Mouse (Mus musculus) liver, postnatal 0 days (tissue): ENCODE results near the gene B3galnt1. TPM values are rescaled to one million over a fixed set of nuclear protein-coding genes. Genes with fewer than 3 reads are reported as not detected.
A peak's percentile ranks its signal among the peaks of the same experiment; 100 is the strongest.

Experiments used
- ATAC-seq: fragments of 200-750 bp; cut with Nextera tagmentation; 2 replicates; pipeline ENCODE4 v1.8.0; 2017; ENCODE audit warnings: mild to moderate bottlenecking, moderate library complexity
- DNase-seq: peaks from one replicate; pipeline ENCODE4 v3.0.0-alpha.2; 2016
- H3K27ac ChIP-seq: fragments of 300-500 bp; sonication (generic); 2 replicates; pipeline ENCODE4 v1.5.1; 2014; ENCODE audit warnings: antibody characterized with exemption, moderate library complexity, mild to moderate bottlenecking, low read depth
- H3K27me3 ChIP-seq: fragments of 300-500 bp; sonication (generic); 2 replicates; pipeline ENCODE4 v1.6.1; 2014; ENCODE audit warnings: low read length, control low read depth, mixed read lengths; ENCODE audit not compliant: insufficient read depth
- H3K36me3 ChIP-seq: fragments of 300-500 bp; sonication (generic); replicated peaks from 2 replicates; pipeline ENCODE4 v1.6.1; 2014; ENCODE audit warnings: mild to moderate bottlenecking, control low read depth, low read length, moderate library complexity, mixed read lengths; ENCODE audit not compliant: insufficient read depth
- H3K4me1 ChIP-seq: fragments of 300-500 bp; sonication (generic); 2 replicates; pipeline ENCODE4 v1.6.1; 2014; ENCODE audit warnings: antibody characterized with exemption, mild to moderate bottlenecking, control low read depth; ENCODE audit not compliant: insufficient read depth
- H3K4me2 ChIP-seq: fragments of 300-500 bp; sonication (generic); 2 replicates; pipeline ENCODE4 v1.6.1; 2014; ENCODE audit warnings: low read depth, mild to moderate bottlenecking, low read length, moderate library complexity, mixed read lengths
- H3K4me3 ChIP-seq: fragments of 300-500 bp; sonication (generic); 2 replicates; pipeline ENCODE4 v1.5.1; 2014; ENCODE audit warnings: low read depth, low read length
- H3K9ac ChIP-seq: fragments of 300-500 bp; sonication (generic); replicated peaks from 2 replicates; pipeline ENCODE4 v1.6.1; 2014; ENCODE audit warnings: mild to moderate bottlenecking, moderate library complexity
- H3K9me3 ChIP-seq: fragments of 300-500 bp; sonication (generic); 2 replicates; pipeline ENCODE4 v1.6.1; 2016; ENCODE audit warnings: mild to moderate bottlenecking, control low read depth, low read length, mixed read lengths
- CTCF ChIP-seq: sonication (generic); IDR thresholded peaks from 2 replicates; pipeline ENCODE4 v1.5.1; 2016; ENCODE audit warnings: antibody characterized with exemption, low read depth
- EP300 ChIP-seq: IDR thresholded peaks from 2 replicates; pipeline ENCODE4 v1.6.1; 2016; ENCODE audit warnings: antibody characterized with exemption, low read depth, mild to moderate bottlenecking
- WGBS: fragments of 180-500 bp; shearing (Covaris S2); extraction: QIAGEN DNeasy Blood & Tissue Kit; methylation state at CpG from one replicate; pipeline ENCODE4 v1.1.7; 2014; ENCODE audit not compliant: insufficient replicate concordance; 5-methylcytosine and 5-hydroxymethylcytosine counted together
- polyA plus RNA-seq: library from polyadenylated mRNA; unstranded; fragments of >200 nt; fragmentation: Nextera tagmentation; extraction: Ambion mirVana; gene quantifications from 2 replicates; pipeline ENCODE4 v1.2.1, GENCODE M21; 2015

The B3galnt1 gene
- polyA plus RNA-seq, 1 experiment from 2014 or later: 2.0 TPM

DNA sequence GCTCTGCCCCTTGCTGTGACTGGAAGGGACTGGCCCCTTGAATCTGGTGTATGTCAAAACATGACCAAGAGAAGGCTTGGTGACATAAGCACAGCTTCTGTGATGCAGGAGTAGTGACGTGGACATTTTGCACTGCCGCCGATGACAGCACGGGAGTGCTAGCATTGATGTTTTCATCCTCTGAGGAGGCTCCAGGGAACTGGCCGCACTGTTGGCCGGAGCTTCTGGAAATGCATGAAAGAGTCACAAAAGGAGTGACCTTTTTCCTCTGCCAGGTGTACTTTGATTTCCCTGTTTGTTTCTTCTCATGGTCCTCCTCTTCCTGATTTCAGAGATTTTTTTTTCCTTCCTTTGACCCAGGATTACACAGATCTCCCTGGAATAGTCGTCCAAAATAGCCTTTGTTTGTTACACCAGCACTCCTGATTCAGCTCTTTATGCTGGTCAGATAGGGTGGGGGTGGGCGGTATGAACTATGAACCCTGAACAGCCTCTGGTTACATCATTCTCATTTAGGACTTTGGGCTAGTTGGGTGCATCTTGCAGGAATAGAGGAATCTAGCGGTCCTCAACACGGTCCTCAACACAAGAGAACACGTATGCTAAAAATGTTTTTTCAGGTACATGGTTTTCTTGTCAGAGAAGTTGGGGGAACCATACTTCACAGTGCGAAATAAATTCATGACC lies 42.5 kb downstream of the B3galnt1 start:
- peak; percentile 88 for ATAC-seq
- Histone ChIP-seq H3K4me3 (no peak overlapping the region), H3K9ac (no peak overlapping the region), H3K9me3 (no peaks in the 10 kb centered on the region), H3K36me3 (no peaks in the 10 kb centered on the region), H3K4me2 (no peak overlapping the region), H3K27me3 (no peaks in the 10 kb centered on the region), H3K27ac (peak overlapping the region; percentile 51; the same call in 1 of the 2 replicates), H3K4me1 (peaks cover 8% of the 10 kb centered on the region; the same call in 1 of the 2 replicates)
- TF ChIP-seq EP300 (no peak), CTCF (no peak)
- DNase-seq: no peak
- 62% methylated on average over 12 of the region's 12 CpGs for WGBS

GRCm38 (mm10) chr3:69555511-69555910 lies 43.2 kb downstream of the B3galnt1 start:
- peak overlapping the region; percentile 51; the same call in 1 of the 2 replicates for H3K27ac ChIP-seq
- ATAC-seq (no peak), DNase-seq (no peak)
- no peaks in the 10 kb centered on the region for H3K9me3 ChIP-seq
- no peak overlapping the region for H3K4me2 ChIP-seq
- no peaks in the 10 kb centered on the region for H3K36me3 ChIP-seq
- H3K4me1 ChIP-seq: peaks cover 8% of the 10 kb centered on the region; the same call in 1 of the 2 replicates
- no peak for TF ChIP-seq CTCF
- TF ChIP-seq EP300: no peak
- H3K27me3 ChIP-seq: no peaks in the 10 kb centered on the region
- H3K4me3 ChIP-seq: no peak overlapping the region
- WGBS: 77% methylated on average over 6 of the region's 6 CpGs
- no peak overlapping the region for H3K9ac ChIP-seq

DNA sequence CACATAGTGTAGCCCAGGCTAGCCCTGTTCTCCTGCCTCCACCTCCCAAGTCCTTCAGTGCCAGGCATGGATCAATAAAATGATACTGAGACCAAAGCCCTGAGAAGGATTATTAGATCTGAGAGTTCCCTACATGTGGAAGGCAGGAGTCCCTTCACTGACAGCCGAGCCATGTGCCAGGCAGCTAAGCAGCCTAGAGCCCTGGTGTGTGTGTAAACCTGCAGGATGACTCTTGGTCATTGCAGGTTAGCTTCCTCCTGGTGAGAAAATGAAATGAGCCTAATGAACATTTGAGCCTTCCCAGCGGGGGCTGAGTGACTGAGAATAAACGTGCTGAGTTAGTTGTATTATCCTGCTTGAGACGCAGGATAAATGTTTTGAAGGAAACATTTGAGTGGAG lies 49.2 kb downstream of the B3galnt1 start:
- H3K27me3 ChIP-seq: no peaks in the 10 kb centered on the region
- H3K4me3 ChIP-seq: no peak overlapping the region
- H3K27ac ChIP-seq: no peak overlapping the region
- no peaks in the 10 kb centered on the region for H3K4me1 ChIP-seq
- no peak overlapping the region for H3K9ac ChIP-seq
- no peak for ATAC-seq
- TF ChIP-seq CTCF: no peak
- no peak for TF ChIP-seq EP300
- DNase-seq: no peak
- whole genome bisulfite sequencing: 72% methylated on average over 4 of the region's 4 CpGs
- H3K9me3 ChIP-seq: no peaks in the 10 kb centered on the region
- no peaks in the 10 kb centered on the region for H3K36me3 ChIP-seq
- no peak overlapping the region for H3K4me2 ChIP-seq

- no peak overlapping the region for H3K27ac ChIP-seq
- DNase-seq (no peak), ATAC-seq (no peak)
- no peak overlapping the region for H3K4me3 ChIP-seq
- WGBS: 80% methylated on average over 22 of the region's 22 CpGs
- no peaks in the 10 kb centered on the region for H3K9me3 ChIP-seq
- no peaks in the 10 kb centered on the region for H3K27me3 ChIP-seq
- no peaks in the 10 kb centered on the region for H3K36me3 ChIP-seq
- no peak for TF ChIP-seq CTCF
- TF ChIP-seq EP300: no peak
- no peak overlapping the region for H3K4me2 ChIP-seq
- no peak overlapping the region for H3K9ac ChIP-seq
- no peaks in the 10 kb centered on the region for H3K4me1 ChIP-seq
Measured at GRCm38 (mm10) chr3:69548704-69549455, 49.9 kb downstream of the B3galnt1 start.

GRCm38 (mm10) chr3:69545017-69545416 lies 53.7 kb downstream of the B3galnt1 start:
- no peaks in the 10 kb centered on the region for H3K27me3 ChIP-seq
- ATAC-seq (no peak), DNase-seq (no peak)
- no peak for TF ChIP-seq CTCF
- TF ChIP-seq EP300: no peak
- 79% methylated on average over 5 of the region's 5 CpGs for WGBS
- H3K4me1 ChIP-seq: no peaks in the 10 kb centered on the region
- H3K36me3 ChIP-seq: no peaks in the 10 kb centered on the region
- H3K4me3 ChIP-seq: no peak overlapping the region
- H3K9me3 ChIP-seq: no peaks in the 10 kb centered on the region
- no peak overlapping the region for H3K27ac ChIP-seq
- H3K9ac ChIP-seq: no peak overlapping the region
- no peak overlapping the region for H3K4me2 ChIP-seq

- TF ChIP-seq EP300 (no peak), CTCF (no peak)
- no peak overlapping the region for H3K4me2 ChIP-seq
- H3K4me3 ChIP-seq: no peak overlapping the region
- H3K36me3 ChIP-seq: no peaks in the 10 kb centered on the region
- no peaks in the 10 kb centered on the region for H3K27me3 ChIP-seq
- peak; percentile 68 for ATAC-seq
- DNase-seq: no peak
- H3K4me1 ChIP-seq: no peaks in the 10 kb centered on the region
- no peak overlapping the region for H3K27ac ChIP-seq
- H3K9ac ChIP-seq: no peak overlapping the region
- H3K9me3 ChIP-seq: no peaks in the 10 kb centered on the region
- WGBS: 84% methylated on average over 1 of the region's 1 CpGs
Measured at GRCm38 (mm10) chr3:69543730-69544129, 55.0 kb downstream of the B3galnt1 start.
